ENCODE assay signal across 8 mouse cellular contexts in the genomic region with DNA sequence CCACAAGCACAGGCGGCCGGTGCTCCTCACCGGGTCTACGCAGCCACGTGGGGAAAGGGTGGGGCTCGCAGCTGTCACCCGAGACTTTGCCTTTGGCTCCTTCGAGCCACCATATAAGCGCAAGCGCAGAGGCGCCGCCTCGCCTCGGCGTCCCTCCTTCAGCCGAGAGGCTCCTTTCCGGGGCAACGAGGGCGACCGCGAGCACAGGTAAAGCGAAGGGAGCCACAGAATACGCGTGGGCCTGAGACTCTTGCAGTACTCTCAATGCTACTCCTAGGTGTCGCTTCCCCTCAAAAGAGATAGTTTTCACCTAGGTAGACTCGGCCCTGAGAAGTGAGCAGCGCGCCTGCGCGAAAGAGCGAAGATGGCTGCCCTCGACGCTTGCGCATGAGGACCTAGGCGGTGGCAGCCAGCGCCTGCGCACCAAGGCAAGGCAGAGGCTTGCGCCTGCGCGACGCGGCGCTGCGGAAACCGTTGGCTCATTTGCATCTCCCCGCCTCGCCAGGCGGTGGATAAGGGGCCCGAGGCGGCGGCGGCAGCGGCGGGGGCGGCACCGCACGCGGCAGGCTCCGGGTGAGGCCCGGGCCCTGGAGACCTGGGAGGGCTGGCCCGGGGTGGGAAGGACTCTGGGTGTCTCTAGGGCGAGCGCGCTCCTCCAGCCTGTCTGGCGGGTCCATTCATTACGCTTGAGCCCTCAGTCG. TPM values are rescaled to one million over a fixed set of nuclear protein-coding genes. Genes with fewer than 3 reads are reported as not detected.
DNase-seq lines count a peak whose midpoint lies in the region; ATAC-seq lines count a peak whose summit lies in the region.

Sugp2 (plus strand) TSS at position 147 of the 701 bp plus-strand sequence.
Armc6 (minus strand) TSS at position 387 of the 701 bp plus-strand sequence.

- H3K27me3 ChIP-seq in hindbrain, embryonic 13.5 days, result no peaks in the 10 kb centered on the region

- under 1% methylated on average over 54 of the region's 67 CpGs for WGBS in hindbrain, embryonic 13.5 days

- peak within 1 kb of the TSS; percentile 83 for H3K4me2 ChIP-seq in hindbrain, embryonic 13.5 days

- H3K4me1 ChIP-seq in hindbrain, embryonic 13.5 days (replicated peaks), result peaks cover 51% of the 10 kb centered on the region

- H3K4me3 ChIP-seq in hindbrain, embryonic 13.5 days, result peak within 1 kb of the TSS; percentile 83

- peaks cover 48% of the 10 kb centered on the region for H3K36me3 ChIP-seq in hindbrain, embryonic 13.5 days

- peak within 1 kb of the TSS; percentile 96 for H3K27ac ChIP-seq in hindbrain, embryonic 13.5 days

- peak; percentile 99 for DNase-seq in NIH3T3 (ENCODE audit: low read depth)
- peak; percentile 94 to 97 for DNase-seq in cerebellum, postnatal 10 days
- peak; percentile 92 for DNase-seq in frontal cortex, postnatal 14 days (ENCODE audit: low spot score in 2 of 2)
- peak; percentile 84 to 95 for DNase-seq in layer of hippocampus, postnatal 25 days (ENCODE audit: extremely low spot score in 1 of 2, low spot score in 1 of 2)
- peak; percentile 95 for DNase-seq in lung, postnatal 25 days (ENCODE audit: low spot score)
- DNase-seq in retina, embryonic 14.5 days (ENCODE audit: low spot score), result peak; percentile 99
- peak; percentile 96 for DNase-seq in thymus, postnatal 4 days

- ATAC-seq in hindbrain, embryonic 13.5 days (ENCODE audit: low FRiP score), result peak; percentile 97

- peak within 1 kb of the TSS; percentile 91 for H3K9ac ChIP-seq in hindbrain, embryonic 13.5 days

- H3K9me3 ChIP-seq in hindbrain, embryonic 13.5 days, result no peaks in the 10 kb centered on the region

RNA-seq across cellular contexts. Expression of gene Sugp2, which starts in this region (rescaled TPM):
- polyA plus RNA-seq in hindbrain, embryonic 13.5 days (2015; fragmentation: Nextera tagmentation; extraction: Ambion mirVana), result 72.1 and 81.8 TPM in 2 replicates
- total RNA-seq in layer of hippocampus, postnatal 25 days (2021), result 100 to 1,000 TPM; 107 to 133 TPM

RNA-seq across cellular contexts. Expression of gene Armc6, which starts in this region (rescaled TPM):
- 79.1 and 89.7 TPM in 2 replicates for polyA plus RNA-seq in hindbrain, embryonic 13.5 days (2015; fragmentation: Nextera tagmentation; extraction: Ambion mirVana)
- total RNA-seq in layer of hippocampus, postnatal 25 days (2021), result 10 to 100 TPM; 43.4 to 49.4 TPM

Comparison
In these comparisons a context has a peak if more than half of its experiments do, and no peak if none do; other contexts are left out.
1. Peak in every context shown above with its lines: DNase-seq, ATAC-seq, H3K4me3 ChIP-seq and H3K27ac ChIP-seq.